Mouse (Mus musculus) frontal cortex, adult (tissue): ENCODE results near the gene Olfr972.
"Not testable (repeated sequence)": the region's sequence is repeated elsewhere in the genome, so short reads cannot be mapped to it uniquely, and the experiment has no call there.

Source experiments
- ATAC-seq: cut with Nextera tagmentation; 2 replicates; pipeline ENCODE4 v1.9.2; 2017; ENCODE audit warnings: mild to moderate bottlenecking, moderate library complexity, mixed read lengths; ENCODE audit not compliant: low TSS enrichment

Olfr972 gene

GRCm38 (mm10) chr9:39866122-39866521 lies at the start of gene Olfr972:
Gene Olfr972, plus strand, starts transcription at chr9:39866422.
- ATAC-seq, result no peak

- ATAC-seq, result not testable (repeated sequence)
Observed at GRCm38 (mm10) chr9:39836576-39836975, 29.6 kb upstream of the Olfr972 start, which contains the start of gene Olfr971. Gene Olfr971, plus strand, starts transcription at chr9:39836876.

DNA sequence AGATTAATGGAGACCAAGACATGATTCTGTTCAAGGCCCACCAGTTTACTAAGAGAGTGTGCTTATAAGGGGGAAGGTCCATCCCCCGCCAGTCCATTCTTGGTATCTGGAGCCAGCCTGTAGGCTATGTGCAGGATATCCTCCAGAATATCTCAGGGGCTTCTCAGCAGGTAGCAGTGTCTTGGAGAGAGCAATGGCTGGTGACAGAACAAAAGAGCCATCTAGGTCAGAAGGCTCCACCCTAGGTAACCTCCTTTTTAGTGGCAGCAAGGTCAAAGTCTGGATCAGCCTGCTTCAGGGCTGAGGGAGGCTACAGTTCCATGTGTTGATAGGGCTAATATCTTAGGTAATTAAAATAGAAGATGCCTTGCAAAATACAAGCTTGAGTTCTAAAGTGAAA lies 5.8 kb downstream of the Olfr972 start:
- ATAC-seq, result not testable (repeated sequence)

- not testable (repeated sequence) for ATAC-seq
Observed at GRCm38 (mm10) chr9:39877541-39878396, 11.5 kb downstream of the Olfr972 start.

DNA sequence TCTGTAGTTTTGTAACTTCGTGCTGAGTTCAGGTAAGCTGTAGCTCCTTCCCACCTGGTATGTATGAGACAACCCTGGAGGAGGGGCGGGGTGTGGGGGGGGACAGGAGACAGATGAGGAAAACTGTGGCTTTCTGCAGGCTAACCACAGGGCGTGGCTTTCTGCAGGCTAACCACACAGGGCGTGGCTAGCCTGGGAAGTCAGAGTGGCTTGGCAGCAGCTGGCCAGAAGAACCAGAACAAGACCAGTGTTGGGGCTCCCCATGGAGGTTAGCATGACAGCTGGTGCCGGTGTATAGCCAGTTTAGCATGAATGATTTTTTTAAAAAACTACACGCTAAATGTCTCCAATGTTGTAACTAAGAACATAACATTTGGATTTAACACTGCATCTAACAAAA lies 38.9 kb downstream of the Olfr972 start:
- ATAC-seq, result no peak

GRCm38 (mm10) chr9:39907036-39907435 lies 40.8 kb downstream of the Olfr972 start, which contains the start of gene Olfr229:
Gene Olfr229, plus strand, starts transcription at chr9:39907336.
- no peak for ATAC-seq

DNA sequence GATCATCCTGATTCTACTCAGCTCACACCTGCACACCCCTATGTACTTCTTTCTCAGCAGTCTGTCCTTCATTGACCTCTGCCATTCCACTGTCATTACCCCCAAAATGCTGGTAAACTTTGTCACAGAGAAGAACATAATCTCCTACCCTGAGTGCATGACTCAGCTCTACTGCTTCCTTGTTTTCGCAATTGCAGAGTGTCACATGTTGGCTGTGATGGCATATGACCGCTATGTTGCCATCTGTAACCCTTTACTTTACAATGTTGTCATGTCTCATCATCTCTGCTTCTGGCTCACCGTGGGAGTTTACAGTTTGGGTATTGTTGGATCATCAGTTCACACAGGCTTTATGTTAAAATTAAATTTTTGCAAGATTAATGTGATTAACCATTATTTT lies 43.7 kb downstream of the Olfr972 start:
- ATAC-seq, result no peak
